Mouse (Mus musculus) T-helper 1 cell (primary cell): ENCODE measurements around the gene Ift88.
"Not testable (repeated sequence)": the region's sequence is repeated elsewhere in the genome, so short reads cannot be mapped to it uniquely, and the experiment has no call there.

Experiments
- in situ Hi-C: fragments of 300-600 bp; cut with MboI, MseI; formaldehyde crosslinking; loops from one replicate; pipeline ENCODE4 v1.15.1; 2025; ENCODE audit warnings: high pct_unique_total_duplicates

The Ift88 gene

DNA sequence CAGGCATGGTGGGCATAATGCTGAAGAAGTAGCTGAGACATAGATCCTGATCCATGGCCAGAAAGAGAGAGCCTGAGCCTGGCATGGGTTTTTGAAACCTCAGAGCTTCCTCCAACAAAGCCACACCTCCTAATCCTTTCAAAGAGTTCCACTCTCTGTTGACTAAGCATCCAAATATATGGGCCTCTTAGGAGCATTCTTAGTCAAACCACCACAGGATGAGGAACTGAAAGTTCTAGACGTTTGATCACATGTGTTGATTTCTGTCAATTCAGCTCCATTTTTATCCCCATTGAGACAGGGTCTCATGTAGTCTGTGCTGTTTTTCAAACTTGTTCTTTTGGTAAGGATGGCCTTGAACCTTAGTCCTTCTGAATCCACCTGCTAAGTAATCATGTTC, 28.7 kb downstream of the Ift88 start:
- in situ Hi-C loops = loop anchor here (10.0 kb wide), 1 partner anchor 632 kb away; no protein-coding TSS in a partner anchor

- in situ Hi-C loops = loop anchor here (10.0 kb wide), 1 partner anchor 625 kb away; no protein-coding TSS in a partner anchor
Observed at GRCm38 (mm10) chr14:57459883-57460282, 36.0 kb downstream of the Ift88 start.

GRCm38 (mm10) chr14:57460326-57460725, 36.5 kb downstream of the Ift88 start:
- in situ Hi-C loops = not testable (repeated sequence)

DNA sequence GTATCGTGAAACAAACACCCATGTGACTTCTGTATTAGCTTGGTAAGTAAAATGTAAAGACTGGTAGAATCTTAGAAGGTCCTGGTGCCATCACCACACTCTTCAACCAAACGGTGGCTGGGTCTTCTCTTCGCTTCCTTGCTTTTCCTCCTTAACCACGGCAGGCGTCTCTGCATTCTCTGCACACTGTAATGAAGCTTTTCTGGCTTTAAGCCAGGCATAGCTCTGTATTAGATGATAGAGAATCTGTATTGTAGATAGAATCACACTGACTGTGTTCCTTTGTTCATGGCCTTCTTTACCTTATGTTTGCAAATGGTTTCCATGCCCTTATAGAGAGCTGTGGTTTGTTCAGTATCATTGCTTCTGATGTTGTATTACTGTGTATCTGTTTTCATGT, 39.0 kb downstream of the Ift88 start:
- in situ Hi-C loops = no loop called here

- in situ Hi-C loops = no loop called here
Observed at GRCm38 (mm10) chr14:57475057-57475456, 51.2 kb downstream of the Ift88 start.

GRCm38 (mm10) chr14:57482262-57482661, 58.4 kb downstream of the Ift88 start:
- in situ Hi-C loops = no loop called here

- in situ Hi-C loops = no loop called here
Observed at GRCm38 (mm10) chr14:57484183-57484582, 60.3 kb downstream of the Ift88 start.

DNA sequence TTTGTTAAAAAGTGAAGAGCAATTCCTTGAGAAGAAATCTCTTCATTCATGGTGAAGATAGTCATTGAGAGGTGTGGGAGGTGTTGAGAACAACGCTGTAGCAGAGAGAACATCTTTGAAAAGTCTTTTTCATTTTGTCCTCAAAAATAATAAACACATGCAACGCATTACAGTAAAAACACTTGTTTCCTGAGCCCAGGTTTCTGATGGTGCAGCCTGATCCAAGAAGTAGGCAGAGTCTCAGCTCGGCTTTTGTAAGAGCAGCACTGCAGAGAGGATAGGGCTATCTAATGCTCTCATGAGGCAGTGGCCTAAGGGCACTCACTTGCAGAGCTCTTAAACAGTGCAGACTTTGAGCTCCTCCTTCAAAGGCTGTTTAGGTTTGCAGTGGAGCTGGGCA, 65.8 kb downstream of the Ift88 start:
- in situ Hi-C loops = no loop called here

GRCm38 (mm10) chr14:57493840-57494239, 70.0 kb downstream of the Ift88 start:
- in situ Hi-C loops = no loop called here

DNA sequence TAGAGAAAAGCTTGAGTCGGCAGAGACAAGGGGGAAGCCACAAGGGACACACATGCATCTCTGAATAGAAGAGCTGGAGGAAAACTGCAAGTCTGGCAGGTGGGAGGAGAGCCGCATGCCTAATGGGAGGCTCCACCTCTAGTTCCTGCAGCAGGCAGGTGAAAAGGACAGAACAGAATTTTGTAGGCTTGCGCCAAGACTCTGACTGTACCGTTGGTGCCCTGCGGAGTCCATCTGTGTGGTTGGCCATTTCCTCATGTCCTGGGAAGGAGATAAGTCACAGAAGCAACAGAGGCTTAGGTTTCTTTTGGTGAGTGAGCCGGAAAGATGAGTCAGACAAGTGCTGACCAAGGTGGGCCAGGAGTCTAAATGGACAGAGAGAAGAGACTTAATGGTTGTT, 79.9 kb downstream of the Ift88 start:
- in situ Hi-C loops = no loop called here

GRCm38 (mm10) chr14:57509554-57509953, 85.7 kb downstream of the Ift88 start:
- in situ Hi-C loops = no loop called here

DNA sequence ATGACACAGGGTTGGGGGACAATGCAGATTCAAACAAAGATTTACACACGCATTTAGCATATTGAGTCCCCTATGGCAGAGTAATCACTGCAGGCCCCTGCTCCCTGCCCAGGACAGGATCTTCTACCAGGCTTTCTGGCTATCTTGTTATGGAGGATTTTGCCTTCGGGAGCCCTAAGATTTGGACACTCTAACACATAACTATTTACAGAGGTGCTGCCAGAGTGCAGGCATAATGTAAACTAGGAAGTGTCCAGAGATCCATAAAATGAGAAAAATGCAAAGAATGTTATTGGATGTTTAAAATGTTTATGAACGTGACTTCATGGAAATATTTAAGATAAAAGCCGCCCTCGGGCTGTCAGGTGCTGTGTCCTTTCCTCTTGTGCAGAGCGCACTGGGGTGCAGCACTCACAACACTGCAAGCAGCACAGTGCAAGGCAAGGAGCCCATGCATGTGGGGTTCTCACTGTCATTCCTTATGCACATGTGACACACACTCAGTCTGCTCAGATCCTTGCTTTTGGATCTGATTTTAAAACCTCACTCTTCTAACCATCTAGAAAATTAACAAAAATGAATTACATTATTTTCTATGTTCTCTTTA, 91.4 kb downstream of the Ift88 start:
- in situ Hi-C loops = no loop called here

- in situ Hi-C loops = no loop called here
Observed at GRCm38 (mm10) chr14:57517001-57517400, 93.1 kb downstream of the Ift88 start.

GRCm38 (mm10) chr14:57523762-57524161, 99.9 kb downstream of the Ift88 start:
- in situ Hi-C loops = no loop called here

DNA sequence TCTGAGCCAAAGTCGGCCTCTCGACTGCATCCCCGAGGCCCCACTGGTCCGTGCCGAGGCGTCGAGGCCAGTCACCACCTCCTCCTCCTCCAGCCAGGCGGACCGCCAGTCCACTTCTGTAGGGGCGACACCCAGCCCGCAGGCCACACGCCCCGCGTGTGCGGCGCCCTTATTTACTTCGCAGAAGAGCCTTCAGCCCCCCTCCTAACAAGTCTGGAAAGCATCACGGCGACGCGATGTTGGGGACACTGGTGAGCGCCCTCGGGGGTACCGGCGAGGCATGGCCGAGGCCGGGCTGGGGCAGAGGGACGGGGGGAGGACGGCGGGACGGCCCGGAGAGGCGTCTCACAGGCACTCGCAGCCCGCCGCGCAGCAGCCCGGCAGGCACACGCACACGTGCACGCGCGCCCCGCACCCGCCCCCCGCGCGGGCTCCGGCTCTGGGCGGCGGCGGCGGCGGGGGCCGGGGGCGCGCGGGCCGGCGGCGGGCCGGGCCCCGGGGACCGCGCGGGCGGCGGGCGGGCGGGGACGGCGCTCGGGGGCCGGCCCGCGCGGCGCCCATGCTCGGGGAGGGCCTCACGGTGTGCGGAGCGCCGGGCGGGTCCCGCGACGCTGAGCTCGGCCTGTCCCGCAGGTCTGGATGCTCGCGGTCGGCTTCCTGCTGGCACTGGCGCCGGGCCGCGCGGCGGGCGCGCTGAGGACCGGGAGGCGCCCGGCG, 101.0 kb downstream of the Ift88 start, which contains the start of gene Il17d:
Il17d (plus strand) TSS at position 107 of the 717 bp plus-strand sequence.
- in situ Hi-C loops = no loop called here

DNA sequence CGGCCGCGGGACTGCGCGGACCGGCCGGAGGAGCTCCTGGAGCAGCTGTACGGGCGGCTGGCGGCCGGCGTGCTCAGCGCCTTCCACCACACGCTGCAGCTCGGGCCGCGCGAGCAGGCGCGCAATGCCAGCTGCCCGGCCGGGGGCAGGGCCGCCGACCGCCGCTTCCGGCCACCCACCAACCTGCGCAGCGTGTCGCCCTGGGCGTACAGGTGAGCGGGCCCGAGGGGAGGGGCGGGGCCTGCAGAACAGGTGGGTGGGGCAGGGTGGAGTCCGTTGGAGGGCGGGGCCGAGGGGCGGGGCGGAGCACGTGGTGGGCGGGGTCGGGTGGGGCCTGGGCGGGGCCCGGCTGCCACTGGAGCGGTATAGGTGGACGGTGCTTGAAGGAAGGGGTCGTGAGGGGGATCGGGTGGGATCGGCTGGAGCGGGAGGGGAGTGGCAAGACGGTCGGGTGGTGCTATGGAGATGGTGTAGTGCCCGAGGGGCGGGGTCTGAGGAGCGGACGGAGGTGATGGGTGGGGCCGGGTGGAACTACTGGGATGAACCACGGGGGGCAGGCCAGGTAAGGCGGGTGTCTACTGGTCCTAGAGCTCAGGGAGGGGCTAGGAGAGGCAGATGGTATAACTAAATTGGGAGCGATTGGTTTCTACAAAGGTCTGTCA, 101.7 kb downstream of the Ift88 start:
- in situ Hi-C loops = no loop called here

DNA sequence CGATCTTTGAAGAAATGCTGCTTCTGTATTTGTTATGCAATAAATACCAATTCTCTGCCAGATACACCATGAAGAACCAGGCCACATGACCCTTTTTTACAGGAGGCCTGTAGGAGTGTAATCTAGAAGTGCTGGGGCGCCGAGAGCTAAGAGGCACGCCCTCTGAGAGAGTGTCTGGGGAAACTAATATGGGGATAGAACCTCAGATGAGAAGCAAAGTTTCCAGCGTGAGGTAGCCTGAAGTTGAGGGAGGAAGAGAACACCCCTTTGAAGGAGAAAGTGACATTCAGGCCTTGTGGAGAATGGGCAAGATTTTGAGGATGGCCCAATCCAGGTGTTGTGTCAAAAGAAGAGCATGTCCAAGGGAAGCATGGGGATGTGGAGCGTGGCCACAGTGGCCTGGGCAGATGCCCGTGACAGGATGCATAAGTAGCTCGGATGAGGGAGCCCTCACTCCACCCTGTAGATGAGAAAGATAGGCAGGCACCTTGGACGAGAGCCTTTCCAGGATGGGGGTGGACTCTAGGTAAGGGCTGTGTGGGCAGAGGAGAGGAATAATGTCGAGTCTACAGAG, 102.3 kb downstream of the Ift88 start:
- in situ Hi-C loops = no loop called here

- in situ Hi-C loops = no loop called here
Observed at GRCm38 (mm10) chr14:57527122-57527521, 103.3 kb downstream of the Ift88 start.

GRCm38 (mm10) chr14:57527598-57527997, 103.7 kb downstream of the Ift88 start:
- in situ Hi-C loops = no loop called here

- in situ Hi-C loops = no loop called here
Observed at GRCm38 (mm10) chr14:57529086-57529785, 105.4 kb downstream of the Ift88 start.

GRCm38 (mm10) chr14:57529786-57530515, 106.1 kb downstream of the Ift88 start:
- in situ Hi-C loops = no loop called here
